In the genomic region with DNA sequence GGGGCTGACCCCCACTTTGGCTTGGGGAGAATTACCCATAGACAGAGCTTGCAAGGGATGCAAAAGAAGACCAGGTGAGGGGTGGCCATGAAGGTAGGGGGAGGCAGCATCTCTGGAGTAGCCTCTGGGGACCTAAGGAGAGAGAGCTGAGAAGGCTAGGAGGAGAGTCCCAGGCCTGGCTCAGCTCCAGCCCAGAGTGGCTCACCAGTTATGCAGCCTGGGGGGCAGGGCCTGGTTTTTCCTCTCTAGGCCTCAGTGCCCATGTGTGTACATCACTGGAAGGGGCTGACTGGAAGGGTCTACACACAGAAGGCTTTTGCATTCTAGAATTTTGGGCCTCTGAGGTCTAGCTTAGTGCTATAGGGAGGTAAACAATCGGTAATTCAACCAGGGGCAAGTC, we compare ENCODE assay signal across 22 mouse cellular contexts. TPM values are rescaled to one million over a fixed set of nuclear protein-coding genes. Genes with fewer than 3 reads are reported as not detected.
"Had no signal": no experiment of that assay in that cellular context is flagged by ENCODE, and none has a peak within 500 bp of the region (broad histone marks: within the 10 kb centered on the region; RNA-seq: fewer than 3 reads in every experiment).

No protein-coding gene starts in this region.

- ATAC-seq: liver, embryonic 12.5 days; midbrain, embryonic 15.5 days had no signal

- H3K9me3 ChIP-seq: kidney, embryonic 15.5 days; liver, embryonic 12.5 days; liver, embryonic 15.5 days; midbrain, embryonic 12.5 days; midbrain, embryonic 15.5 days; neural tube, embryonic 12.5 days; neural tube, embryonic 15.5 days had no signal

- H3K36me3 ChIP-seq: kidney, embryonic 15.5 days; liver, embryonic 12.5 days; liver, embryonic 15.5 days; midbrain, embryonic 12.5 days; midbrain, embryonic 15.5 days; neural tube, embryonic 12.5 days; neural tube, embryonic 15.5 days had no signal

- H3K4me3 ChIP-seq: kidney, embryonic 15.5 days; liver, embryonic 12.5 days; liver, embryonic 15.5 days; midbrain, embryonic 12.5 days; midbrain, embryonic 15.5 days; neural tube, embryonic 12.5 days; neural tube, embryonic 15.5 days had no signal

- H3K27ac ChIP-seq: kidney, embryonic 15.5 days; liver, embryonic 12.5 days; liver, embryonic 15.5 days; macrophage; midbrain, embryonic 12.5 days; midbrain, embryonic 15.5 days; neural tube, embryonic 12.5 days; neural tube, embryonic 15.5 days; stomach, postnatal 0 days had no signal

- DNase-seq: kidney, adult 2 months; kidney, postnatal 10 days; kidney, postnatal 4 days; left cerebral cortex, postnatal 4 days; liver; lung, adult 18-20 months; lung, postnatal 14 days; right cerebral cortex, adult 18-20 months; right cerebral cortex, postnatal 14 days; right cerebral cortex, postnatal 4 days; thymus, adult 2 months; thymus, postnatal 14 days; thymus, postnatal 4 days had no signal

- H3K9ac ChIP-seq: kidney, embryonic 15.5 days; liver, embryonic 12.5 days; liver, embryonic 15.5 days; midbrain, embryonic 12.5 days; midbrain, embryonic 15.5 days; neural tube, embryonic 12.5 days; neural tube, embryonic 15.5 days had no signal

- H3K27me3 ChIP-seq: neural tube, embryonic 12.5 days had no signal

- H3K4me2 ChIP-seq: kidney, embryonic 15.5 days; liver, embryonic 12.5 days; liver, embryonic 15.5 days; midbrain, embryonic 12.5 days; midbrain, embryonic 15.5 days; neural tube, embryonic 12.5 days; neural tube, embryonic 15.5 days had no signal

RNA-seq across cellular contexts. Expression of gene Wnt11, which starts 14.4 kb away (rescaled TPM):
- polyA plus RNA-seq: macrophage had no signal
